Mouse (Mus musculus): ENCODE data around the gene Apom. TPM values are rescaled to one million over a fixed set of nuclear protein-coding genes. Genes with fewer than 3 reads are reported as not detected.

Apom gene
- polyA plus RNA-seq (2015; fragmentation: Nextera tagmentation; extraction: Ambion mirVana) = 22.2 and 27.5 TPM in 2 replicates

DNA sequence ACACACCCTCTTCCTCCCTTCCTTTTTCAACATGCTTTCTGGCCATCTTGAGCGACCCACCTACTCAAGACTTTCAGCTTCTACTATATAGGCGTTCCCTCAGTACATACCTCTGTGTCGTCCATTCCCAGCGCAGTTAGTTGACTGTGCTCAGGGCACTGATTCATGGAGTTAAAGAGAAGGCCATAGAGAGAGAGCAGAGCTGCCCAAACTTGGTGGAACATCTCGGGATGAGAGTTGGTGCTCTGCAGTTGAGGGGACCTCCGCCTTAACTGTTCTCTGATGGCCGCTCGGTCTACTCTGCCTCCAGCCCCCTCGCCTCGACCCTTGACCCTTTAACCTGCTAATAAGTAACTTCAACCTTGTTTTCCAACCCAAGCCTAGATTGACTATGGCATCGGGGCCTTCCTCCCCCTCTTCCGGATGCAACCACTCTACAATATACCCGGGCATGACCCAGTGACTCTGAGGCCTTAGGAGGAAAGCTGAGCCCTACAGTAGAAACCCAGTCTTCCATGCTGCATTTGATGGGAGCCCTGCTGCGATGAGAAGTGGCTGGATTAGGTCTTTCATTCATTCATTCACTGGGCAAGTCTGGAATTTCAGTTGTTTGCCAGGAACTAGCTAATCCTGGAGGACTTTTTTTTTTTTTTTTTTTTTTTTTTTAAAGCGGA, at the start of gene Apom:
Apom (minus strand) TSS at position 551 of the 674 bp plus-strand sequence.
- Histone ChIP-seq H3K4me3 (ENCODE audit: low read length) (no peak within 1 kb of the TSS), H3K9ac (replicated peaks; ENCODE audit: low read length) (no peak within 1 kb of the TSS), H3K4me1 (ENCODE audit: insufficient read depth, low read length) (peaks cover 27% of the 10 kb centered on the region), H3K27me3 (ENCODE audit: insufficient read depth, low read length) (no peaks in the 10 kb centered on the region), H3K9me3 (ENCODE audit: low read length) (no peaks in the 10 kb centered on the region), H3K36me3 (ENCODE audit: insufficient read depth, low read length) (no peaks in the 10 kb centered on the region), H3K27ac (ENCODE audit: low read length) (peak within 1 kb of the TSS; percentile 76), H3K4me2 (replicated peaks; ENCODE audit: low read depth, low read length) (peak within 1 kb of the TSS; percentile 12; the same call in 1 of the 2 replicates)
- ATAC-seq (ENCODE audit: low FRiP score, low TSS enrichment) = no peak
- 61% methylated on average over 15 of the region's 15 CpGs for WGBS

GRCm38 (mm10) chr17:35180093-35180492, 48.2 kb upstream of the Apom start:
- Histone ChIP-seq H3K4me3 (ENCODE audit: low read length) (no peak overlapping the region), H3K9ac (replicated peaks; ENCODE audit: low read length) (no peak overlapping the region), H3K4me2 (replicated peaks; ENCODE audit: low read depth, low read length) (no peak overlapping the region), H3K27me3 (ENCODE audit: insufficient read depth, low read length) (no peaks in the 10 kb centered on the region), H3K9me3 (ENCODE audit: low read length) (no peaks in the 10 kb centered on the region), H3K4me1 (ENCODE audit: insufficient read depth, low read length) (no peaks in the 10 kb centered on the region), H3K27ac (ENCODE audit: low read length) (no peak overlapping the region), H3K36me3 (ENCODE audit: insufficient read depth, low read length) (no peaks in the 10 kb centered on the region)
- no peak for ATAC-seq (ENCODE audit: low FRiP score, low TSS enrichment)
- WGBS = 88% methylated on average over 5 of the region's 5 CpGs

DNA sequence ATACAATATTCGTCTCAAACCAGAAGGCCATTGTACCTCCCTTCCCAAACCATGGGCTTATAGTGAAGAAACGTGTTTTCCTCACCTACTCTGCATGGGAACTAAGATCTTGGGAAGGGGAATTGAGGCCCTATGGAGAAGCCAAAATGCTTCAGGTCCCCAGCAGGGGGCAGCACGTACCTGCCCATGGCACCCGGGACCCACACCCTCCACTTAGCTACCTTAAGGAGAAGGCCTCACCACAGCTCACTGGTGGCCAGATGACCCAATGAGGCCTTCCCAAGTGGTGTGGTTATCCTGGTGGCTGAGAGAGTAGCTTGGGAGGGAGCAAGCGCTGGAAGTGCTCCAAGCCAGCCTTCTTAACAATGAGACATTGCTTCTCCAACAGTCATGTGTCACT, 46.7 kb upstream of the Apom start:
- Histone ChIP-seq H3K4me3 (ENCODE audit: low read length) (no peak overlapping the region), H3K4me2 (replicated peaks; ENCODE audit: low read depth, low read length) (no peak overlapping the region), H3K27me3 (ENCODE audit: insufficient read depth, low read length) (no peaks in the 10 kb centered on the region), H3K9ac (replicated peaks; ENCODE audit: low read length) (no peak overlapping the region), H3K27ac (ENCODE audit: low read length) (no peak overlapping the region), H3K4me1 (ENCODE audit: insufficient read depth, low read length) (no peaks in the 10 kb centered on the region), H3K36me3 (ENCODE audit: insufficient read depth, low read length) (no peaks in the 10 kb centered on the region), H3K9me3 (ENCODE audit: low read length) (no peaks in the 10 kb centered on the region)
- 15% methylated on average over 5 of the region's 5 CpGs for WGBS
- peak; percentile 74 for ATAC-seq (ENCODE audit: low FRiP score, low TSS enrichment)

DNA sequence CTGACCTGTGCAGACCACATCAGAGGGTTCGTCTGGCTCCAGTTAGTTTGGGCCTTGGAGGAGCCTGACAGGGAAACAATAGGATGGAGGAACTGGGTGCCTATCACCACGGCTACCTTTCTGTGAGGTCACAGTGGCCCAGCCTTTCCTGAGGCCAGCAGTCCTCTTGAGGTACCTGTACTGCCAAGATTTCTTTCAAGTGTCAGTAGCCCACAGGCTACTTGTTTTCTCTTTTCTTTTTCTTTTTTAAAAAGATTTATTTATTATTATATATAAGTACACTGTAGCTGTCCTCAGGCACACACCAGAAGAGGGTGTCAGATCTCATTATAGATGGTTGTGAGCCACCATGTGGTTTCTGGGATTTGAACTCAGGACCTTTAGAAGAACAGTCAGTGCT, 44.1 kb upstream of the Apom start, which contains the start of gene Aif1:
Aif1 (minus strand) TSS at position 101 of the 400 bp plus-strand sequence.
- H3K4me1 ChIP-seq (ENCODE audit: insufficient read depth, low read length) = no peaks in the 10 kb centered on the region
- no peaks in the 10 kb centered on the region for H3K27me3 ChIP-seq (ENCODE audit: insufficient read depth, low read length)
- 68% methylated on average over 2 of the region's 2 CpGs for WGBS
- H3K4me3 ChIP-seq (ENCODE audit: low read length) = no peak within 1 kb of the TSS
- H3K27ac ChIP-seq (ENCODE audit: low read length) = no peak within 1 kb of the TSS
- no peaks in the 10 kb centered on the region for H3K9me3 ChIP-seq (ENCODE audit: low read length)
- H3K4me2 ChIP-seq (replicated peaks; ENCODE audit: low read depth, low read length) = no peak within 1 kb of the TSS
- no peak for ATAC-seq (ENCODE audit: low FRiP score, low TSS enrichment)
- no peak within 1 kb of the TSS for H3K9ac ChIP-seq (replicated peaks; ENCODE audit: low read length)
- H3K36me3 ChIP-seq (ENCODE audit: insufficient read depth, low read length) = no peaks in the 10 kb centered on the region

DNA sequence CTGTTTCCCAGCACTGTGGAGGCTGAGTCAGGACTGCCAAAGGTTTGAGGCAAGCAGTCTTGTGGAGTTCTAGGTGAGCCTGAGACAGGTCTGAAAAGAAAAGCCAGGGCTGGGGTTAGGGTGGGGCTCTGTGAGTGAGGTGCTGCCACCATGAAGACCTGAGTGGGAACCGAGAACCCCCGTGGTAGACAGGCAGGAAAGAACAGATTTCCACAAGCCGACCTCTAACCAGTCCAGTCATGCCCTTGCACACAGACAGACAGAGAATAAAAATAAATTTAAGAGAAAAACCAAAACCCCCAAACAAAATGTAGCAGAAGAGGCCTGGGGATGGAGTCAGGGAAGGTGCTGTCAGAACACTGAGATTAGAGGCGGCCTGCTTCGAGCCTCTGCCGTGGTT, 43.5 kb upstream of the Apom start:
- Histone ChIP-seq H3K4me1 (ENCODE audit: insufficient read depth, low read length) (no peaks in the 10 kb centered on the region), H3K27ac (ENCODE audit: low read length) (no peak overlapping the region), H3K4me3 (ENCODE audit: low read length) (no peak overlapping the region), H3K27me3 (ENCODE audit: insufficient read depth, low read length) (no peaks in the 10 kb centered on the region), H3K9me3 (ENCODE audit: low read length) (no peaks in the 10 kb centered on the region), H3K36me3 (ENCODE audit: insufficient read depth, low read length) (no peaks in the 10 kb centered on the region), H3K9ac (replicated peaks; ENCODE audit: low read length) (no peak overlapping the region), H3K4me2 (replicated peaks; ENCODE audit: low read depth, low read length) (no peak overlapping the region)
- 68% methylated on average over 6 of the region's 6 CpGs for WGBS
- ATAC-seq (ENCODE audit: low FRiP score, low TSS enrichment) = no peak

DNA sequence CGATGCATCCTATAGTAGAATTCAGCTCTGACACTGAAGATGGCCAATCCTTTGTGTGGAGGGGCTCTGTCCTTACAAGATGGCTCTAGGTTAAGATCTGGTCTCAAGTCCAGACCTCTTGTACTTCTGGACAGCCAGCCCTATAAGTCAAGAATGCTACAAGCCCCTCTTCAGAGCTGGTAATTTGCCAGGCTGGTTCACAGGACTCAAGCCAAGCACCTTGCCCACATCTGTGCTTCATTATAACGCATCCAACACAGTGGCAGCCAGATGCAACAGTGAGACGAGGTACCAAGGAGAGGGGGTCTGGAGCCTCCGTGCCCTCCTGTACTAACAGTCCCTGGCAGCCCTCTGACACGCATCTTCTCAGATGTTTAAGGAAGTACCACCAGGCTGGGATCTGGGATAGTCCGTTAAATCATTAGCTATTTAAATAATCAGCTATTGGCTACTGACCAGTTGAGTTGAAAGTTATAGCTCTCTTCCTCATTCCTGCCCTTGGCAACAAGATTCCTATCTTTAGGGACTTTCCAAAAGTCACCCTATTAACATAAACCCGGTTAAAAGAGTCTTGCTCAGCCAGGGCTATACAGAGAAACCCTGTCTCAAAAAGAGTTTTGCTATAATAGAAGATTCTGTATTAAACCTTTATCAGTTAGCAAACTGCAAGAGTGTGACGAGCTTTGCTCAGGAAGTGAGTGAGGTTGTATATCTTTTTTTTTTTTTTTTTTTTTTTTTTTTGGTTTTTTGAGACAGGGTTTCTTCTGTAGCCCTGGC, 42.5 kb upstream of the Apom start:
- Histone ChIP-seq H3K9me3 (ENCODE audit: low read length) (no peaks in the 10 kb centered on the region), H3K27ac (ENCODE audit: low read length) (peak overlapping the region; percentile 69; the same call in 1 of the 2 replicates), H3K9ac (replicated peaks; ENCODE audit: low read length) (0 out of 2 replicates have a peak overlapping the region, but pooled peaks have one; percentile 32), H3K27me3 (ENCODE audit: insufficient read depth, low read length) (no peaks in the 10 kb centered on the region), H3K36me3 (ENCODE audit: insufficient read depth, low read length) (no peaks in the 10 kb centered on the region), H3K4me3 (ENCODE audit: low read length) (no peak overlapping the region), H3K4me2 (replicated peaks; ENCODE audit: low read depth, low read length) (no peak overlapping the region), H3K4me1 (ENCODE audit: insufficient read depth, low read length) (no peaks in the 10 kb centered on the region)
- WGBS = 64% methylated on average over 8 of the region's 8 CpGs
- ATAC-seq (ENCODE audit: low FRiP score, low TSS enrichment) = no peak

- ATAC-seq (ENCODE audit: low FRiP score, low TSS enrichment) = no peak
- H3K4me2 ChIP-seq (replicated peaks; ENCODE audit: low read depth, low read length) = no peak overlapping the region
- no peaks in the 10 kb centered on the region for H3K4me1 ChIP-seq (ENCODE audit: insufficient read depth, low read length)
- no peak overlapping the region for H3K4me3 ChIP-seq (ENCODE audit: low read length)
- no peaks in the 10 kb centered on the region for H3K9me3 ChIP-seq (ENCODE audit: low read length)
- H3K36me3 ChIP-seq (ENCODE audit: insufficient read depth, low read length) = no peaks in the 10 kb centered on the region
- no peak overlapping the region for H3K9ac ChIP-seq (replicated peaks; ENCODE audit: low read length)
- 77% methylated on average over 3 of the region's 3 CpGs for WGBS
- peak overlapping the region; percentile 69 for H3K27ac ChIP-seq (ENCODE audit: low read length)
- no peaks in the 10 kb centered on the region for H3K27me3 ChIP-seq (ENCODE audit: insufficient read depth, low read length)
Observed at GRCm38 (mm10) chr17:35173329-35173728, 41.5 kb upstream of the Apom start.

DNA sequence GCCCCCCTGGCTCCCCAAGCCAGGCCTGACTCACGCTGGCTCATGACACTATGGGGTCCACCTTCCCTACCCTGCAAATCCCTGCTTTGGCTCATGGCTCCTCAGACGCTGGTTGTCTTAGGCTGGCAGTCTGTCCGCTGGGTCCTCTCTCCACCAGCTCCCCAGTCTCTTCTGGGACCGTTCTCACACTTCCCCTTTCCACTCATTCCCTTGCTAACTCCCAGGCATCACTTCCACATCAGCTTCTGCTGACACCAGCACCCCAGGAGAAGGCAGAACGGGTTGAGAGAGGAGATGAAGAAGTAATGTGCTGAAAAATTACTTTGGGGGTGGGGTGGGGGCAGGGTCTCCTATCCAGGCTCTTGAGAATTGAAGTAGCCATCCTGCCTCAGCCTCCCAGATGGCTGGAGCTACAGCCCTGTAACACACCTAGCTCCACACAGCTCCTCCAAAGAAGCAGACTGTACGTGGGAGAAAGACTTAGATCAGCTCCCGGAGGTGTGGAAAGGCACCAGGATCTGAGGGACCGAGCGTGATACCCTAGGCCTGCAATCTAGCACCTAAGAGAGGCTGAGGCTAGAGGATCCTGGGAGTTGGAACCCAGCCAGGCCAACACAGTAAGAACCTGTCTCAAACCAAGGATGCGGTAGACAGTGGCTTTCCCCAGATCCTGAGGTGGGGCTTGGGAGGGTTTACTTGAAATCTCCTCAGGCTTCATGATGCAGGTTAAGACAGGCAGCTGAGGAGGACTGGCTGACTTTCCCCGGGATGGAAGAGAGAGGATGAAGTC, 40.8 kb upstream of the Apom start:
- Histone ChIP-seq H3K4me2 (replicated peaks; ENCODE audit: low read depth, low read length) (no peak overlapping the region), H3K4me1 (ENCODE audit: insufficient read depth, low read length) (no peaks in the 10 kb centered on the region), H3K27me3 (ENCODE audit: insufficient read depth, low read length) (no peaks in the 10 kb centered on the region), H3K9me3 (ENCODE audit: low read length) (no peaks in the 10 kb centered on the region), H3K36me3 (ENCODE audit: insufficient read depth, low read length) (no peaks in the 10 kb centered on the region), H3K4me3 (ENCODE audit: low read length) (no peak overlapping the region), H3K9ac (replicated peaks; ENCODE audit: low read length) (no peak overlapping the region), H3K27ac (ENCODE audit: low read length) (peak overlapping the region; percentile 69; the same call in 1 of the 2 replicates)
- ATAC-seq (ENCODE audit: low FRiP score, low TSS enrichment) = no peak
- WGBS = 68% methylated on average over 11 of the region's 11 CpGs

- ATAC-seq (ENCODE audit: low FRiP score, low TSS enrichment) = no peak
- 0 out of 2 replicates have a peak overlapping the region, but pooled peaks have one; percentile 20 for H3K9ac ChIP-seq (replicated peaks; ENCODE audit: low read length)
- H3K4me3 ChIP-seq (ENCODE audit: low read length) = no peak overlapping the region
- no peaks in the 10 kb centered on the region for H3K27me3 ChIP-seq (ENCODE audit: insufficient read depth, low read length)
- no peak overlapping the region for H3K27ac ChIP-seq (ENCODE audit: low read length)
- 12% methylated on average over 4 of the region's 4 CpGs for WGBS
- H3K4me1 ChIP-seq (ENCODE audit: insufficient read depth, low read length) = peaks cover 9% of the 10 kb centered on the region
- no peak overlapping the region for H3K4me2 ChIP-seq (replicated peaks; ENCODE audit: low read depth, low read length)
- no peaks in the 10 kb centered on the region for H3K36me3 ChIP-seq (ENCODE audit: insufficient read depth, low read length)
- no peaks in the 10 kb centered on the region for H3K9me3 ChIP-seq (ENCODE audit: low read length)
Observed at GRCm38 (mm10) chr17:35168541-35169207, 36.8 kb upstream of the Apom start.
